Mouse (Mus musculus) gastrocnemius, adult 18-20 months (tissue): ENCODE measurements around the gene Guca1a. TPM values are rescaled to one million over a fixed set of nuclear protein-coding genes. Genes with fewer than 3 reads are reported as not detected.

ENCODE experiments used
- DNase-seq: peaks from one replicate; pipeline ENCODE4 v3.0.0; 2021; ENCODE audit warnings: low spot score
- total RNA-seq, 2 experiments: library from RNA; stranded (reverse); gene quantifications; 2 replicates each; pipeline ENCODE4 v1.2.3; 2021

Guca1a gene
- total RNA-seq, 2 experiments from 2014 or later, result not detected

DNA sequence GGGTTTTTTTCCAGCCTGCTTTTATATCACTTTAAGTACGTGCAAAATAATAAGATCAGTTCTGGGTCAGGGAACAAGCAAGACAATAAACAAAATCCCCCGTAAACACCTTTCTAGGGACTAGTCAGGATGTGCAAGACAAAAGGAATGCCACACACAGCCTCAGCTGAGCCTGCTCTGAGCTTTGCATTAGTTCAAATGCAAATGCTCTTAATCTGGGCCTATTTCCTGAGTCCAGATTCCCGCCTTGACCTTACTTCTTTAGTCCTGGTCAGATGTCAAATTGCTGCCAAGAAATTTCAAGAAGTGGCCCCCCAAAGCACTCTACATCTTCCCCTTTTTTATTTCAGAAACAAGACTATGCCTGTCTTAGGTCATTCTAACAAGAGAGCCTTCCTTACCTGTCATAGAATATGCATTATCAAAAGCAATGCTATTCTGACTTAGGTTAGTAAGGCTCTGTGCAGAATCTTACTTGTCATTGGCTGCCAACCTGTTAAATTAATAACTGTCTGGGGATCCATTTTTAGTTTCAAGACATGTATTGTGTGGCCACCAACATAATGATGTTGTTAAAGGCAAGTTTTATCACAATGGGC, 50.6 kb downstream of the Guca1a start:
- DNase-seq, result no peak

Other genes starting within 250 kb of the Guca1a start
- gene Mrps10, start 31.7 kb downstream of the Guca1a start, total RNA-seq, result 10 to 100 TPM; 32.9 to 34.1 TPM
- under 1 TPM; 0.36 to 0.41 TPM for gene Guca1b, start 15.2 kb downstream of the Guca1a start, total RNA-seq
- gene AI661453, start 36.0 kb upstream of the Guca1a start, total RNA-seq, result under 1 TPM; 0.39 to 0.64 TPM
- gene 1700001C19Rik, start 36.8 kb upstream of the Guca1a start, total RNA-seq, result not detected
- 10 to 100 TPM in 1 of 2 experiments, 1 to 10 TPM in 1; 9.2 to 12.1 TPM for gene Taf8, start 101.7 kb upstream of the Guca1a start, total RNA-seq
- 10 to 100 TPM; 18.5 to 20.1 TPM for gene Ccnd3, start 104.5 kb upstream of the Guca1a start, total RNA-seq
- gene Bysl, start 210.9 kb upstream of the Guca1a start, total RNA-seq, result 10 to 100 TPM; 13.9 to 15.3 TPM
- 10 to 100 TPM; 14.7 to 15.4 TPM for gene Med20, start 211.0 kb upstream of the Guca1a start, total RNA-seq
- 1 to 10 TPM; 1.6 to 2.6 TPM for gene Gm20517, start 211.0 kb upstream of the Guca1a start, total RNA-seq
- gene Usp49, start 230.1 kb upstream of the Guca1a start, total RNA-seq, result 1 to 10 TPM; 3.0 to 3.5 TPM